Mouse (Mus musculus) monocyte, adult 2 months (primary cell): Measurements from ENCODE around the gene Trmt1.
"Not testable (repeated sequence)": the region's sequence is repeated elsewhere in the genome, so short reads cannot be mapped to it uniquely, and the experiment has no call there.

Experiments used
- DNase-seq, 2 experiments: peaks; one replicate each; pipeline ENCODE4 v3.0.0; 2022; ENCODE audit warnings: low spot score in 2 of 2, low read depth in 1 of 2

The Trmt1 gene

DNA sequence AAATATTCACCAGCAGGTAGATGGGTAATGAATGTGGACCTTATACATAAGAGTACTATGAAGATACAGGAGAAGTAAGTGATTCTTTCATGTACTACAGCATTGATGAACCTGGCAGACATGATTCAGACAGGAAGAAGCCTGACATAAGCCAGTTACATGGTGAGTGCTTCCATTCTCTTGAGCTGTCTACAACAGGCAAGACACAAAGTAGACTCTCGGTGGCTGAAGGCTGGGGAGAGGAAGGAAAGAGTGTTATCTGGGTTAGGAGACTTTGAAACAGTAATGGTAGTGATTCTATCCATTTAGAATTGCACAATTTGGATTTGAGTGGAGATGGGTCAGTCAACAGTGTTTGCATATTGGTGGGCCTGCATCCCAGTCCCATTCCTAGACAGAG is 27.2 kb upstream of the Trmt1 start:
- no peak for DNase-seq

DNA sequence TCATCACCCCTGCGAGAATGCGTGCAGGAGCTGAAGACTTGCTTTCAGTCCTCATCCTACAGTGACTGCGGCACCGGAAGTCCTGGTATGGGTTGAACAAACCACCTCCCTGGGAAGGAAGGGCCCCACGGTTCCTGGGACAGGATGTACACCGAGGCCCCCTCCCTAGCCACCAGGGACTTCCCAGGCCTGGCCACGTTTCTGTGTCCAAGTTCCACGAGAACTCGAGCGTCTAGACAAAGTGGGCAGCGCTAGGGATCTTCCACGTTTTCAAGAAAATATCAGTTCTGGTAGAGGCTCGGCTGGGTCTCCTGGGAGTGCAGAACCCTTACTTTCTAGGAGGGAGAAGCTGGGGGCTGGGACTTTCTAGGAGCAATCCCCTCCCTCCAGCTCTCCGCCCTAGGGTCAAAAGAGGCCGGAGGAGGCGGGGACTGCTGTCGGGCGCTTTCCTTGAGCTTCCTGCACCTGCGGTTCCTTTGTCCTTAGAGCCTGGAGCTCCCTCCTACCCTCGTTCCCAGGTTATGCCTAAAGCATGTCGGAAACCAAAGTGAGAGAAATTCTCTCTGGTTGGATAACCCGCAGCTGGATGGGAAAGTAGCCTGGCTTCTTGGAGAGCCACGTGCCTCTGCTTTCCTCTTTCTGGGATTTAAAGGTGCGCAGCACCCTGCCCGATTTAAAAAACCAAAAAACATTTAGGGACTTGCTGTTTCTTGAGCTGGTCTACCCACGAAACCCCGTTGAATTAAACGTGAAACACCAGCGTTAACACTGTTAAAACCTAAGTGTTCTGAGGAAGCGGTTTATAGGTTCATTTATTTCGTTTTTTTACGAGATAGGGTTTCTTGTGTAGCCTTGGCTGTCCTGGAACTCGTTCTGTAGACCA is 25.9 kb upstream of the Trmt1 start:
- DNase-seq = peak; percentile 42 to 73

GRCm38 (mm10) chr8:84660819-84661457 is 25.2 kb upstream of the Trmt1 start:
- DNase-seq = no peak

- peak; percentile 89 to 95 for DNase-seq
Observed at GRCm38 (mm10) chr8:84661458-84661871, 24.6 kb upstream of the Trmt1 start.

- DNase-seq = no peak
Observed at GRCm38 (mm10) chr8:84661961-84662571, 24.0 kb upstream of the Trmt1 start.

GRCm38 (mm10) chr8:84662581-84663065 is 23.5 kb upstream of the Trmt1 start, which contains the start of gene Ier2:
Gene Ier2, minus strand, starts transcription at chr8:84662852.
- DNase-seq = peak; percentile 90 to 96

DNA sequence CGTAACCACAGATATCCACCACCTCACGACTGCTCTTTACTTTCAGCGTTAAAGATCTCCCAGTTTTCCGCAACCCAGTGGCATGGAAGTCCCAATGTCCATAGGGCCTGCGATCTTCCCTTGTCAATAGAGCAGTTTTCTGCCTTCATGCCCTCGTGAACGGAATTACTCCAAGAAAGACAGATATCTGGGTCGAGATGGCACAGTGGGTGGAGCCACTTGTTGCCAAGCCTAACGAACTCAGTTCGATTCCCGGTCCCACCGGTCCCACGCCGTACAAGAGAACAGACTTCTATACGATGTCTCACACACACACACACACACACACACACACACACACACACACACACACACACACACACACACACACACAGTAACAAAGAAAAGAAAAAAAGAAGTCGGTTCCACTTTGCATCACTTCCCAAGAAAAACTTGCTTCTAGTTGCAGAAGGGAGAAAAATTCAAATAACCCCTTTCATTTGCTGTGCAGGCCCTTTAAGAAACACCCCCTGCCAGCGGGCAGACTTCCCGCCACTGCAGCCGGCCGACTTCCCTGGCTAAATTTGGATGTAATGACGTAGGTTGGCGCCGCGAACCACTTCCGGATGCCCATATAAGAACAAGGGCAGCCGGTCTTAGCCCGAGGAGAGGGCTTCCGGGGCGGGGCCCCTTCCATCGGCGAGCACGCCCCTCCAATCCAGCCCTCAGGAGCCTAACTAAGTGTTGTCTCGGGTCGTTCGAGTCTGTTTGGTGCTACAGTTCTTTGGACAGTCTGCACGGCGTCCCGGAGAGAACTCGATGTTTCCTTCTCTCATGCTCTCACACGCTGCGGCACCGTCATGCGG is 22.4 kb upstream of the Trmt1 start:
- peak; percentile 93 to 94 for DNase-seq

GRCm38 (mm10) chr8:84664566-84665384 is 21.3 kb upstream of the Trmt1 start:
- peak in 1 of 2 experiments; percentile 52 for DNase-seq

- DNase-seq = no peak
Observed at GRCm38 (mm10) chr8:84665385-84665893, 20.7 kb upstream of the Trmt1 start.

DNA sequence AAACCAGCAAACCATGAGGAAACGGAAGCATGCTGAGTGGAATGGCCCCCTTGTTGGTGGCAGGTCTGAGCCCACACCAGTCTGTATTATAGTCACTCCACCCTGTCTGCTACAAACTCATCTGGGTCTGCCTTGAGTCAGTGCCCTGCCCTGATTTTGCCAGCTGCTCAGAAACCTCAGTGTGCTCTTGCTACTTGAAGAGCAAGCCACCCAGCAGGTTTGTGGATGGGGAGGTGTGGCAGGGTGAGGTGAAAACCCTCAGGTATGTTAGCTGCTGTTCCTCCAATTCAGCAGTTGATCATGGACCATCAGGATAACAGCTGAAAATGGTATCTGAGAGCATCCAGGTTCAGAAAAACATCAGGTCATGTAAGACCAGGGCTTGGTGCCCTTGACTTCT is 18.0 kb upstream of the Trmt1 start:
- DNase-seq = no peak

DNA sequence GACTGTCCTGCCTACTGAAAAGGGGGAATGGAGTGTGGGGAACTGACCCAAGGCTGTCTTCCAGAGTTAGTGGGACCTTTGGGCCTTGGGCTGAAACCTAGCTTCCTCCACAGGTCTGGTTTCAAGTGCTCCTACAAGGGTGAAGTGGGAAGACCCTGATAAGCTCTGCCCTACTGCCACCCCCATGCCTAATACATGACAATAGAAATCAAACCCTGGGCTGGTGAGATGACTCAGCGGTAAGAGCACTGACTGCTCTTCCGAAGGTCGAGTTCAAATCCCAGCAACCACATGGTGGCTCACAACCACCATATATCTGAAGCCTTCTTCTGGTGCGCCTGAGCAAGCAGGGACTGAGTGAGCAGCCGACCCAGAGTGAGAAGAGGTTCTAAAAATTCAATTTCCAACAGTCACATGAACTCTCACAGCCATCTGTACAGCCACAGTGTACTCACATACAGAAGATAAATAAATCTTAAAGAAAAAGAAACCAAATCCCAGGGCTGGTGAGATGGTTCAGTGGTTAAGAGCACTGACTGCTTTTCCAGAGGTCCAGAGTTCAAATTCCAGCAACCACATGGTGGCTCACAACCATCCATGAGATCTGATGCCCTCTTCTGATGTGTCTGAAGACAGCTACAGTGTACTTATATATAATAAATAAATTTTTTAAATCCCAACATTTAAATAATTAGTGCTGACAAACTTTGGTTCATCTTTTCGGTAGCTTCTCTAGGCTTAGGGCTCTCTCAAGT is 17.2 kb upstream of the Trmt1 start:
- no peak for DNase-seq

DNA sequence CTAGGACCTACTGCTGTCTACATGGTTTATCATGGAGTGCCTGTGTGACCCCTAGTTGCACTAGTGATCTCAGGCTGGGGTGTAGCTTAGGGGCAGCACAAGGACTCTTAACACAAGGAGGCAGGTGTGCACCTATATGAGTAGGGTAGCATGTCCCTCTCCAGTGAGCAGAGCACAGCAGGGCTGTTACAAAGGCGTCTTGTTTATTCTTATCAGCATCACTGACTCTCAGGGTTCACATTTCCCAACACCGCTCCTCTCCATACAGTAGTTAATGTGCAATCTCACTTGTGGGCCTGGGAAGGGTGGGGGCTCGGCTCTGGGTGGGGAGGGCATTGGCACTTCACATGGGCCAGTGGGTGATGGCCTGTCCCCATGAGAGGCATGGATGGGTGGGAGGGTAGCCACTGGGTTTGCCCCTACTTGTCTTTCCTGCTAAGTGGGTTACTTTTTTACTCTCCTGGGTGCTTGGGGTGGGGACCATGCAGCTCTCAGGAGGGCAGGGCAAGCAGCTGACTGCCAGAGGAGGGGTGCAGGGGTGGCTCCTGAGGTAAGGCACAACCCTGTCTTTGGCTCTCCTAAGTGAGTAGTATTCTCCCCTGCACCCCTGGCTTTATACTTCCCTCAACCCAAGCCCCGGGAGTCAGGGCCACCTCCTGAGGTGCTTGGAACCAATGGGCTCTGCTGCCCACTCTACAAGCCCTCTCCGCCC is 15.7 kb upstream of the Trmt1 start:
- DNase-seq = not testable (repeated sequence)

DNA sequence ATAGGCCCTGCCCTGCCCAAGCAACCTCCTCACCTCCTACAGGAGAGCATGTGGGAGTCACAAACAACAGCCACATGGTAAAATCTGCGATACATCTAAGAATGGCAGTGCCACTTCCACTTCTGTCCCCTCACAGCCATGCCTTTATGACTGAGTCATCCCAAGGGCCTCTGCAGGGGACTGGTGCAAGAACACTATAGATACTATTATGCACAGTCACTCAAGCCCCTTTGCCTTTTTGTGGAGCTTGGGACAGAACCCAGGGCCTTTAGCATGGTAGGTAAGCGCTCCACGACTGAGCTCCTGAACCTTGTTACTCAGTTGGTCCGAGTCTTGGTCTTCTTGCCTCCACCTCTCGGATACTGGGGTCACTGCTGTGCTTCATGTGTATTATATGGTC is 8.8 kb upstream of the Trmt1 start:
- no peak for DNase-seq

- no peak for DNase-seq
Observed at GRCm38 (mm10) chr8:84681476-84681875, 4.6 kb upstream of the Trmt1 start.

- no peak for DNase-seq
Observed at GRCm38 (mm10) chr8:84682257-84682656, 3.9 kb upstream of the Trmt1 start.

GRCm38 (mm10) chr8:84684537-84684936 is 1.6 kb upstream of the Trmt1 start:
- DNase-seq = no peak

- no peak for DNase-seq
Observed at GRCm38 (mm10) chr8:84687003-84687704, 1.0 kb downstream of the Trmt1 start.

GRCm38 (mm10) chr8:84687705-84688100 is 1.6 kb downstream of the Trmt1 start, which contains the start of gene Nacc1:
Gene Nacc1, minus strand, starts transcription at chr8:84687862.
- peak; percentile 56 to 78 for DNase-seq
